Mouse (Mus musculus): ENCODE measurements around the gene Rnf141.

Gene Rnf141

GRCm38 (mm10) chr7:110753926-110754330, 90.3 kb downstream of the Rnf141 start:
- DNase-seq = no peak

GRCm38 (mm10) chr7:110753310-110753709, 90.9 kb downstream of the Rnf141 start:
- DNase-seq = no peak

GRCm38 (mm10) chr7:110751634-110752033, 92.6 kb downstream of the Rnf141 start:
- no peak for DNase-seq

- no peak for DNase-seq
Measured at GRCm38 (mm10) chr7:110750834-110751233, 93.4 kb downstream of the Rnf141 start.

All from layer of hippocampus, adult 9-11 months (tissue).